Comparison of ENCODE assay signal across 12 mouse cellular contexts in the genomic region with DNA sequence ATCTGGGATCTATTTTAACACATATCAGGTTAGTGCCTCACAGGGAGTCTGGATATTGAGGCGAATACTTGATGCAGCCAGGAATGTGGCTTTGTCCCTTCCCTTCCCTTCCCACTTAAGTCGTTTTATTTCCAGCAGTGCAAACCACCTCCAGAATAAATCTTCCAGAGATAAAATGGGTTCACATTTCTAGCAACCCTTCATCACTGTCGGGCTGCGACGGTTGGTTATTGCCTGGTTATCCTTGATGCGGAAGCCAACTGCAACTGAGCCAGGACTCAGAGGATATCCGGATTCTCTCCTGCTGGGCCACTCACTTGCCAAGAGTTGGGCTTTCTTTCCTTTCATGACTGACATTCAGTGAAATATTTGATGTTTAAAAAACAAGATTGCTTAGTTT.
A peak's percentile ranks its signal among the peaks of the same experiment; 100 is the strongest.
DNase-seq lines count a peak whose midpoint lies in the region; ATAC-seq lines count a peak whose summit lies in the region.
"Had no signal": no experiment of that assay in that cellular context is flagged by ENCODE, and none has a peak within 500 bp of the region (broad histone marks: within the 10 kb centered on the region; RNA-seq: fewer than 3 reads in every experiment).

No protein-coding gene starts in this region.

- H3K36me3 ChIP-seq in forebrain, embryonic 12.5 days (replicated peaks): no peaks in the 10 kb centered on the region
- no peaks in the 10 kb centered on the region for H3K36me3 ChIP-seq in forebrain, embryonic 10.5 days (replicated peaks)
- H3K36me3 ChIP-seq in hindbrain, embryonic 15.5 days: no peaks in the 10 kb centered on the region
- no peaks in the 10 kb centered on the region for H3K36me3 ChIP-seq in midbrain, embryonic 16.5 days (ENCODE audit: control insufficient read depth, insufficient read depth, low read length)
- H3K36me3 ChIP-seq: embryonic facial prominence, embryonic 13.5 days had no signal

- no peak overlapping the region for H3K4me3 ChIP-seq in forebrain, embryonic 12.5 days (replicated peaks)
- H3K4me3 ChIP-seq in forebrain, embryonic 10.5 days: no peak overlapping the region
- H3K4me3 ChIP-seq in hindbrain, embryonic 15.5 days: no peak overlapping the region
- no peak overlapping the region for H3K4me3 ChIP-seq in midbrain, embryonic 16.5 days (ENCODE audit: low read depth, low read length)
- H3K4me3 ChIP-seq: embryonic facial prominence, embryonic 13.5 days had no signal

- H3K27ac ChIP-seq in forebrain, embryonic 12.5 days: 0 out of 2 replicates have a peak overlapping the region, but pooled peaks have one; percentile 19
- H3K27ac ChIP-seq in forebrain, embryonic 10.5 days: no peak overlapping the region
- peak overlapping the region; percentile 18; the same call in 1 of the 2 replicates for H3K27ac ChIP-seq in hindbrain, embryonic 15.5 days (replicated peaks)
- H3K27ac ChIP-seq in midbrain, embryonic 16.5 days (ENCODE audit: low read length): no peak overlapping the region; the same call in 1 of the 2 replicates
- H3K27ac ChIP-seq: embryonic facial prominence, embryonic 13.5 days had no signal

- no peak overlapping the region; the same call in 1 of the 2 replicates for H3K4me2 ChIP-seq in forebrain, embryonic 12.5 days
- H3K4me2 ChIP-seq in hindbrain, embryonic 15.5 days: peak overlapping the region; percentile 9
- peak overlapping the region; percentile 7; the same call in 1 of the 2 replicates for H3K4me2 ChIP-seq in midbrain, embryonic 16.5 days (ENCODE audit: low read length)
- H3K4me2 ChIP-seq: embryonic facial prominence, embryonic 13.5 days had no signal

- 34% methylated on average over 7 of the region's 7 CpGs for WGBS in forebrain, embryonic 12.5 days
- WGBS in forebrain, embryonic 10.5 days: 41% methylated on average over 7 of the region's 7 CpGs
- WGBS in hindbrain, embryonic 15.5 days: 29% methylated on average over 7 of the region's 7 CpGs
- 10% methylated on average over 7 of the region's 7 CpGs for WGBS in midbrain, embryonic 16.5 days

- peaks cover 4% of the 10 kb centered on the region; the same call in 1 of the 2 replicates for H3K27me3 ChIP-seq in forebrain, embryonic 12.5 days
- no peaks in the 10 kb centered on the region; the same call in 1 of the 2 replicates for H3K27me3 ChIP-seq in forebrain, embryonic 10.5 days (ENCODE audit: poor library complexity, severe bottlenecking)
- H3K27me3 ChIP-seq in hindbrain, embryonic 15.5 days: no peaks in the 10 kb centered on the region
- H3K27me3 ChIP-seq in midbrain, embryonic 16.5 days (ENCODE audit: control insufficient read depth, insufficient read depth, low read depth, low read length): no peaks in the 10 kb centered on the region
- H3K27me3 ChIP-seq: embryonic facial prominence, embryonic 13.5 days had no signal

- no peaks in the 10 kb centered on the region for H3K9me3 ChIP-seq in forebrain, embryonic 12.5 days
- no peaks in the 10 kb centered on the region for H3K9me3 ChIP-seq in forebrain, embryonic 10.5 days
- no peaks in the 10 kb centered on the region for H3K9me3 ChIP-seq in hindbrain, embryonic 15.5 days
- H3K9me3 ChIP-seq in midbrain, embryonic 16.5 days (replicated peaks; ENCODE audit: control insufficient read depth, low read length, poor library complexity, severe bottlenecking): no peaks in the 10 kb centered on the region
- H3K9me3 ChIP-seq: embryonic facial prominence, embryonic 13.5 days had no signal

- peaks cover 15% of the 10 kb centered on the region for H3K4me1 ChIP-seq in forebrain, embryonic 12.5 days
- peaks cover 29% of the 10 kb centered on the region for H3K4me1 ChIP-seq in forebrain, embryonic 10.5 days
- peaks cover 20% of the 10 kb centered on the region for H3K4me1 ChIP-seq in hindbrain, embryonic 15.5 days (replicated peaks)
- H3K4me1 ChIP-seq in midbrain, embryonic 16.5 days (ENCODE audit: control insufficient read depth, insufficient read depth, low read length): peaks cover 11% of the 10 kb centered on the region

- no peak overlapping the region for H3K9ac ChIP-seq in forebrain, embryonic 12.5 days
- no peak overlapping the region for H3K9ac ChIP-seq in hindbrain, embryonic 15.5 days
- H3K9ac ChIP-seq in midbrain, embryonic 16.5 days (ENCODE audit: low read depth, low read length): no peak overlapping the region
- H3K9ac ChIP-seq: embryonic facial prominence, embryonic 13.5 days had no signal

- ATAC-seq in forebrain, embryonic 12.5 days (ENCODE audit: low FRiP score): no peak
- no peak for ATAC-seq in hindbrain, embryonic 15.5 days (ENCODE audit: low FRiP score, low read depth)
- ATAC-seq in midbrain, embryonic 16.5 days: no peak
- ATAC-seq: intestine, postnatal 0 days had no signal

- no peak for DNase-seq in forebrain, embryonic 10.5 days (ENCODE audit: extremely low spot score, low spot score)
- DNase-seq in kidney, postnatal 4 days: peak; percentile 11 to 18
- DNase-seq in kidney, adult 9 months: no peak
- DNase-seq in right cerebral cortex, postnatal 14 days: no peak
- DNase-seq in gastrocnemius, postnatal 10 days: no peak
- DNase-seq: lung, postnatal 14 days; spleen, adult 18-20 months had no signal

Comparison
In these comparisons a context has a peak if more than half of its experiments do, and no peak if none do; other contexts are left out.
1. H3K27ac ChIP-seq: peak in forebrain, embryonic 12.5 days (single experiment) and hindbrain, embryonic 15.5 days (single experiment); none in forebrain, embryonic 10.5 days (single experiment) and midbrain, embryonic 16.5 days (single experiment).
2. DNase-seq: peak in kidney, postnatal 4 days (2 of 2); none in forebrain, embryonic 10.5 days (single experiment), kidney, adult 9 months (single experiment), right cerebral cortex, postnatal 14 days (single experiment) and gastrocnemius, postnatal 10 days (single experiment).